Comparison of ENCODE assay signal across 18 mouse cellular contexts in genomic region chr9:110993281-110993709, GRCm38 (mm10). TPM values are rescaled to one million over a fixed set of nuclear protein-coding genes. Genes with fewer than 3 reads are reported as not detected.
DNase-seq lines count a peak whose midpoint lies in the region; ATAC-seq and TF ChIP-seq lines count a peak whose summit lies in the region.
"Had no signal": no experiment of that assay in that cellular context is flagged by ENCODE, and none has a peak within 500 bp of the region (broad histone marks: within the 10 kb centered on the region; RNA-seq: fewer than 3 reads in every experiment).

No protein-coding gene starts in this region.

- H3K4me3 ChIP-seq in kidney, postnatal 0 days (replicated peaks; ENCODE audit: low read depth, low read length), result no peak overlapping the region
- H3K4me3 ChIP-seq in kidney, embryonic 14.5 days (ENCODE audit: low read length), result no peak overlapping the region
- no peak overlapping the region for H3K4me3 ChIP-seq in intestine, embryonic 16.5 days (ENCODE audit: low read length)
- H3K4me3 ChIP-seq in liver, embryonic 16.5 days (ENCODE audit: low read depth, low read length), result no peak overlapping the region
- H3K4me3 ChIP-seq: erythroblast, embryonic 14.5 days; heart, adult 2 months; midbrain, embryonic 15.5 days; neural tube, embryonic 13.5 days had no signal

- 28% methylated on average over 3 of the region's 3 CpGs for WGBS in kidney, postnatal 0 days
- WGBS in kidney, embryonic 14.5 days, result 42% methylated on average over 3 of the region's 3 CpGs
- WGBS in intestine, embryonic 16.5 days, result 25% methylated on average over 3 of the region's 3 CpGs
- 35% methylated on average over 3 of the region's 3 CpGs for WGBS in liver, embryonic 16.5 days (ENCODE audit: insufficient replicate concordance)

- no peak overlapping the region for H3K4me2 ChIP-seq in kidney, postnatal 0 days (ENCODE audit: low read length)
- H3K4me2 ChIP-seq in kidney, embryonic 14.5 days (replicated peaks; ENCODE audit: low read depth, low read length), result no peak overlapping the region
- H3K4me2 ChIP-seq in intestine, embryonic 16.5 days (ENCODE audit: low read depth, low read length), result no peak overlapping the region
- H3K4me2 ChIP-seq in liver, embryonic 16.5 days (ENCODE audit: low read depth, low read length), result peak overlapping the region; percentile 15; the same call in 1 of the 2 replicates
- H3K4me2 ChIP-seq: midbrain, embryonic 15.5 days; neural tube, embryonic 13.5 days had no signal

- H3K27ac ChIP-seq in kidney, postnatal 0 days, result no peak overlapping the region
- H3K27ac ChIP-seq in kidney, embryonic 14.5 days (ENCODE audit: low read depth, low read length), result no peak overlapping the region
- H3K27ac ChIP-seq in intestine, embryonic 16.5 days (ENCODE audit: low read length), result peak overlapping the region; percentile 66
- peak overlapping the region; percentile 85 for H3K27ac ChIP-seq in liver, embryonic 16.5 days (ENCODE audit: low read length)
- H3K27ac ChIP-seq: heart, adult 2 months; midbrain, embryonic 15.5 days; neural tube, embryonic 13.5 days had no signal

- no peaks in the 10 kb centered on the region for H3K4me1 ChIP-seq in kidney, postnatal 0 days (replicated peaks; ENCODE audit: insufficient read depth, low read length)
- no peaks in the 10 kb centered on the region for H3K4me1 ChIP-seq in kidney, embryonic 14.5 days (ENCODE audit: control insufficient read depth, insufficient read depth, low read length)
- H3K4me1 ChIP-seq in intestine, embryonic 16.5 days (ENCODE audit: control insufficient read depth, insufficient read depth, low read length), result peaks cover 15% of the 10 kb centered on the region
- H3K4me1 ChIP-seq in liver, embryonic 16.5 days (ENCODE audit: control insufficient read depth, low read depth, low read length), result no peaks in the 10 kb centered on the region; the same call in none of the 2 replicates
- H3K4me1 ChIP-seq: midbrain, embryonic 15.5 days had no signal

- no peak overlapping the region for H3K9ac ChIP-seq in kidney, postnatal 0 days (ENCODE audit: low read depth, low read length)
- H3K9ac ChIP-seq in kidney, embryonic 14.5 days (ENCODE audit: low read depth, low read length), result no peak overlapping the region
- H3K9ac ChIP-seq in intestine, embryonic 16.5 days (ENCODE audit: low read depth, low read length), result no peak overlapping the region
- H3K9ac ChIP-seq in liver, embryonic 16.5 days (ENCODE audit: low read depth, low read length), result no peak overlapping the region
- H3K9ac ChIP-seq: midbrain, embryonic 15.5 days; neural tube, embryonic 13.5 days had no signal

- no peaks in the 10 kb centered on the region for H3K27me3 ChIP-seq in kidney, postnatal 0 days (ENCODE audit: insufficient read depth, low read length)
- H3K27me3 ChIP-seq in kidney, embryonic 14.5 days (ENCODE audit: control insufficient read depth, insufficient read depth, low read length), result no peaks in the 10 kb centered on the region
- no peaks in the 10 kb centered on the region for H3K27me3 ChIP-seq in intestine, embryonic 16.5 days (replicated peaks; ENCODE audit: control insufficient read depth, insufficient read depth, low read length)
- no peaks in the 10 kb centered on the region for H3K27me3 ChIP-seq in liver, embryonic 16.5 days (ENCODE audit: control insufficient read depth, insufficient read depth, low read depth, low read length)
- H3K27me3 ChIP-seq: midbrain, embryonic 15.5 days; neural tube, embryonic 13.5 days had no signal

- no peaks in the 10 kb centered on the region for H3K9me3 ChIP-seq in kidney, postnatal 0 days (replicated peaks; ENCODE audit: low read length)
- no peaks in the 10 kb centered on the region for H3K9me3 ChIP-seq in kidney, embryonic 14.5 days (ENCODE audit: control insufficient read depth, low read length)
- no peaks in the 10 kb centered on the region for H3K9me3 ChIP-seq in intestine, embryonic 16.5 days (ENCODE audit: control insufficient read depth, low read length)
- no peaks in the 10 kb centered on the region for H3K9me3 ChIP-seq in liver, embryonic 16.5 days (replicated peaks; ENCODE audit: control insufficient read depth, low read length)
- H3K9me3 ChIP-seq: midbrain, embryonic 15.5 days; neural tube, embryonic 13.5 days had no signal

- no peaks in the 10 kb centered on the region for H3K36me3 ChIP-seq in kidney, postnatal 0 days (ENCODE audit: insufficient read depth, low read length)
- H3K36me3 ChIP-seq in kidney, embryonic 14.5 days (ENCODE audit: control insufficient read depth, insufficient read depth, low read length), result no peaks in the 10 kb centered on the region
- no peaks in the 10 kb centered on the region for H3K36me3 ChIP-seq in intestine, embryonic 16.5 days (ENCODE audit: control insufficient read depth, insufficient read depth, low read length)
- no peaks in the 10 kb centered on the region for H3K36me3 ChIP-seq in liver, embryonic 16.5 days (ENCODE audit: control insufficient read depth, insufficient read depth)
- H3K36me3 ChIP-seq: midbrain, embryonic 15.5 days; neural tube, embryonic 13.5 days had no signal

- TF ChIP-seq CTCF in kidney, postnatal 0 days (IDR thresholded peaks at IDR 0.05; ENCODE audit: low read depth), result no peak

- peak; percentile 37 for DNase-seq in kidney, postnatal 0 days (ENCODE audit: low spot score)
- DNase-seq in Muller cell, postnatal 12 days (ENCODE audit: inconsistent ontology term), result peak; percentile 51
- no peak for DNase-seq in thymus, adult 18-20 months
- DNase-seq in gastrocnemius, postnatal 25 days, result no peak
- DNase-seq: heart, adult 2 months; heart, postnatal 4 days; lung, postnatal 14 days; retina, postnatal 1 day had no signal

- no peak for ATAC-seq in kidney, postnatal 0 days (replicated peaks; ENCODE audit: low FRiP score, low read depth)
- no peak for ATAC-seq in kidney, embryonic 14.5 days (ENCODE audit: low FRiP score, low TSS enrichment)
- peak; percentile 65 for ATAC-seq in intestine, embryonic 16.5 days
- peak; percentile 68 for ATAC-seq in liver, embryonic 16.5 days (ENCODE audit: low read depth)
- ATAC-seq: midbrain, embryonic 15.5 days had no signal

RNA-seq across cellular contexts. Expression of gene Rtp3, which starts 2.9 kb away (rescaled TPM):
- 0.56 and 0.89 TPM in 2 replicates for polyA plus RNA-seq in kidney, postnatal 0 days (2015; fragmentation: Nextera tagmentation; extraction: Ambion mirVana)
- polyA plus RNA-seq in kidney, embryonic 14.5 days (2014; fragmentation: Nextera tagmentation; extraction: Ambion mirVana), result 0.32 TPM in 1 of 2 replicates, not detected in the other
- polyA plus RNA-seq in intestine, embryonic 16.5 days (2015; fragmentation: Nextera tagmentation; extraction: Ambion mirVana), result 0.18 and 0.55 TPM in 2 replicates
- polyA plus RNA-seq in liver, embryonic 16.5 days (2015; fragmentation: Nextera tagmentation; extraction: Ambion mirVana), result 13.7 and 18.1 TPM in 2 replicates
- 1 to 10 TPM in 1 of 2 experiments, under 1 TPM in 1; 0.70 to 1.3 TPM for total RNA-seq in gastrocnemius, postnatal 25 days (2021)
- total RNA-seq: common myeloid progenitor, adult 5-6 weeks had no signal
- polyA plus RNA-seq: erythroblast, embryonic 14.5 days; midbrain, embryonic 15.5 days; neural tube, embryonic 13.5 days had no signal

RNA-seq across cellular contexts. Expression of gene Ltf, which starts 25.8 kb away (rescaled TPM):
- 2.2 and 2.5 TPM in 2 replicates for polyA plus RNA-seq in kidney, postnatal 0 days (2015; fragmentation: Nextera tagmentation; extraction: Ambion mirVana)
- polyA plus RNA-seq in kidney, embryonic 14.5 days (2014; fragmentation: Nextera tagmentation; extraction: Ambion mirVana), result 0.31 and 0.41 TPM in 2 replicates
- 3.2 and 3.4 TPM in 2 replicates for polyA plus RNA-seq in intestine, embryonic 16.5 days (2015; fragmentation: Nextera tagmentation; extraction: Ambion mirVana)
- polyA plus RNA-seq in liver, embryonic 16.5 days (2015; fragmentation: Nextera tagmentation; extraction: Ambion mirVana), result 173 and 211 TPM in 2 replicates
- total RNA-seq in gastrocnemius, postnatal 25 days (2021), result not detected
- total RNA-seq: ES-E14; heart, adult 2 months; layer of hippocampus, adult 8-10 months had no signal
- polyA plus RNA-seq: erythroblast, embryonic 14.5 days; urinary bladder, adult 2 months had no signal

RNA-seq across cellular contexts. Expression of gene Lrrc2, which starts 42.0 kb away (rescaled TPM):
- 0.33 and 0.51 TPM in 2 replicates for polyA plus RNA-seq in kidney, postnatal 0 days (2015; fragmentation: Nextera tagmentation; extraction: Ambion mirVana)
- 0.15 TPM in 1 of 2 replicates, not detected in the other for polyA plus RNA-seq in kidney, embryonic 14.5 days (2014; fragmentation: Nextera tagmentation; extraction: Ambion mirVana)
- 0.06 and 0.16 TPM in 2 replicates for polyA plus RNA-seq in intestine, embryonic 16.5 days (2015; fragmentation: Nextera tagmentation; extraction: Ambion mirVana)
- polyA plus RNA-seq in liver, embryonic 16.5 days (2015; fragmentation: Nextera tagmentation; extraction: Ambion mirVana), result 0.29 and 0.44 TPM in 2 replicates
- 10 to 100 TPM; 52.4 to 64.1 TPM for total RNA-seq in gastrocnemius, postnatal 25 days (2021)
- polyA plus RNA-seq: erythroblast, embryonic 14.5 days had no signal

RNA-seq across cellular contexts. Expression of gene Tdgf1, which starts 47.3 kb away (rescaled TPM):
- polyA plus RNA-seq in kidney, postnatal 0 days (2015; fragmentation: Nextera tagmentation; extraction: Ambion mirVana), result not detected in 2 replicates
- not detected in 2 replicates for polyA plus RNA-seq in kidney, embryonic 14.5 days (2014; fragmentation: Nextera tagmentation; extraction: Ambion mirVana)
- not detected in 2 replicates for polyA plus RNA-seq in intestine, embryonic 16.5 days (2015; fragmentation: Nextera tagmentation; extraction: Ambion mirVana)
- polyA plus RNA-seq in liver, embryonic 16.5 days (2015; fragmentation: Nextera tagmentation; extraction: Ambion mirVana), result not detected in 2 replicates
- not detected for total RNA-seq in gastrocnemius, postnatal 25 days (2021)
- total RNA-seq: common myeloid progenitor, adult 5-6 weeks; heart, adult 2 months; heart, postnatal 4 days had no signal
- polyA plus RNA-seq: erythroblast, embryonic 14.5 days; heart, adult 2 months; midbrain, embryonic 15.5 days; urinary bladder, adult 2 months had no signal

Comparison
In these comparisons a context has a peak if more than half of its experiments do, and no peak if none do; other contexts are left out.
1. ATAC-seq: peak in intestine, embryonic 16.5 days (single experiment) and liver, embryonic 16.5 days (single experiment); none in kidney, postnatal 0 days (single experiment) and kidney, embryonic 14.5 days (single experiment).
2. DNase-seq: peak in kidney, postnatal 0 days (single experiment) and Muller cell, postnatal 12 days (single experiment); none in thymus, adult 18-20 months (0 of 2) and gastrocnemius, postnatal 25 days (single experiment).
3. H3K27ac ChIP-seq: peak in intestine, embryonic 16.5 days (single experiment) and liver, embryonic 16.5 days (single experiment); none in kidney, postnatal 0 days (single experiment) and kidney, embryonic 14.5 days (single experiment).
4. RNA of gene Ltf, which starts 25.8 kb away (polyA plus RNA-seq): 173 to 211 TPM in liver, embryonic 16.5 days; 3.2 to 3.4 TPM in intestine, embryonic 16.5 days, 2.2 to 2.5 TPM in kidney, postnatal 0 days and 0.31 to 0.41 TPM in kidney, embryonic 14.5 days; every median in the first group is over 10 times any median in the second.